Mouse (Mus musculus): ENCODE measurements around the gene Cfap77.

The Cfap77 gene

DNA sequence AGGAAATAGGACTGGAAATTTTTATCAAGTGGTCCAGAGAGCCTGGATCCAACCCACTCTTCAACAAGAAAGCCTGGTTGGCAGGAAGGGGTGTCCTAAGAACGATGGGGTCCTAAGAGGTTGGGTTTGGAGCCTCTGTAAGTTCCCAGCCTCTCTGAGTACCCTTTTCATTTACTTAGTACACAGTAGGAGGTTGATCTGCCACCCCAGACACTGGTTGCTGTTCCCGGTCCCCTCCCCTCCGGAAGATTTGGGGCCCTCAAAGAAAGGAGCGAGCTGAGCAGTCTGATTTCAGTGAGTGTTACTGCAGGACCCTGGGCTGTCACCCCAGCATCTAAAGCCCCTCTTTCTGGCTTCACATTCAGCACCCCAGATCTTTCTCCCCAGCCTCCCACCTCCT is 135.9 kb downstream of the Cfap77 start:
- no peak for DNase-seq

DNA sequence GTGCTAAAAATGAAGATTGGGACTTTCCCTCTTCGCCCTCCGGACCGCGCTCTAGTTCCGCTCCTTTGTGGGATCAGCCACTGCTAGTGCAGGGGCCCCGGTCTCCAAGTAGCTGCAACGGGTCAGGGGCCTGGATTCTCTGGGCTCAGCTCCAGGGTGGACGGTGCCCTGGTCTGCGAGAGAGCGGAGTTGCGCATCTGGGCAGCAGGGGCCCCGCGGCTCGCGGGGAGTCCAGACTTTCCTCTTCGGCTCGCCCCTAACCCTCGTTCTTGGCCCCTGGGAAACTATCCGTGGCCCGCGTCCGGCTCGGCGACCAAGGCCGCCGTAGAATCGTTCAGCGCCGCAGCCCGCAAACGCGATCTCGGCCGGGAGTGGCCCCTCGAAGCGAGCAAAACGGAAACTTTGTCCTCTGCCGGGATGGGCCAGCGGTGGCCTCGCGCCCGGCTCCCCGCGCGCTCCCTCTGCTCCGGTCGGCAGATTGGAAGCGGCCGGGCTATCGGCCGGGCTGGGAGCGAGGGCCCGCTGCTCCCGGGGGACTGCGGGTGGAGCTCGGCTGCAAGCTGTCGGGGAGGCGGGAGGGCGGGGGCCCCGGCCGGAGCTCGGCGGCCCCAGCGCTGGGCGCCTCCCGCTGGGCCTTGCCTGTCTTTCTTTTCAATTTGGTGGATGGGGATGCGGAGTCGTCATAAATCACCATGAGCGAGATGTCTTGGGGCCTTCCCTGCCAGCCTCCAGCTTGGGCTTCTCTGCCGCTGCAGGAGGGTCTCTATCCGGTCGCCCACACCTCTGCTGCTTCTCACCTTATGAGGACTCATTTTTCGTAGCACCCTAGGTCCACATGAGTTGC is 137.1 kb downstream of the Cfap77 start:
- no peak for DNase-seq

DNA sequence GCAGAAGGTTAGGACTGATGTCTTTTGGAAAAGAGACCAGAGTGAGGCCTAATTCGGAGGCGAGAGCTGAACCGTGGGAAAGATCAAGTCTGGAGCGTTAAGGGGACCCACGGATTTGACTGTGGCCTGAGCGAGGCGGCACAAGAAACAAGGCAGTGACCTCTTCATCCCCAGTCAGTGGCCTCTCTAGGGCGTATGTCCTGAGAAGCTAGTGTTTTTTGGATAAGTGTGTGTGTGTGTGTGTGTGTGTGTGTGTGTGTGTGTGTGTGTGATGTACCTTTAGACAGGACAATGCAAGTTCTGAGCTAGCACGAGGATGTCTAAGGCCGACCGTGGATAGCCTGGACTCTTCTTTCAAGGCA is 137.7 kb downstream of the Cfap77 start:
- no peak for DNase-seq

DNA sequence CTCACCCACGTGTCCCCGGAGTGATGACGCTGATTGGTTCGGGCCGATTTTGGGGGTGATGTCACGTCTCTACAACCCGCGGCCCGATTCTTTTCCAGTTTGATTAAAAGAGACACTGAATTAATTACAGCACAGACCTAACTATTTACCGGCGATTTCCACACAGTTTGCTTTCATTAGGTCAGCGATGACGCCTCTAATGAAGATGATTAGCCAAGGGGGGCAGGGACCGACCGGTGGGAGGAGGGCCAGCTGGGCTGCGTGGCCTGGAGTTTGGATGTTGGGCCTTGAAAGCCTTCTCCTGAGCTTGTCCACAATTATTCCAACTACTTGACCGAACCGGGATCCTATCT is 138.4 kb downstream of the Cfap77 start, which contains the start of gene Barhl1:
TSS of gene Barhl1 (minus strand) at position 156 of the 353 bp plus-strand sequence.
- DNase-seq, result no peak

DNA sequence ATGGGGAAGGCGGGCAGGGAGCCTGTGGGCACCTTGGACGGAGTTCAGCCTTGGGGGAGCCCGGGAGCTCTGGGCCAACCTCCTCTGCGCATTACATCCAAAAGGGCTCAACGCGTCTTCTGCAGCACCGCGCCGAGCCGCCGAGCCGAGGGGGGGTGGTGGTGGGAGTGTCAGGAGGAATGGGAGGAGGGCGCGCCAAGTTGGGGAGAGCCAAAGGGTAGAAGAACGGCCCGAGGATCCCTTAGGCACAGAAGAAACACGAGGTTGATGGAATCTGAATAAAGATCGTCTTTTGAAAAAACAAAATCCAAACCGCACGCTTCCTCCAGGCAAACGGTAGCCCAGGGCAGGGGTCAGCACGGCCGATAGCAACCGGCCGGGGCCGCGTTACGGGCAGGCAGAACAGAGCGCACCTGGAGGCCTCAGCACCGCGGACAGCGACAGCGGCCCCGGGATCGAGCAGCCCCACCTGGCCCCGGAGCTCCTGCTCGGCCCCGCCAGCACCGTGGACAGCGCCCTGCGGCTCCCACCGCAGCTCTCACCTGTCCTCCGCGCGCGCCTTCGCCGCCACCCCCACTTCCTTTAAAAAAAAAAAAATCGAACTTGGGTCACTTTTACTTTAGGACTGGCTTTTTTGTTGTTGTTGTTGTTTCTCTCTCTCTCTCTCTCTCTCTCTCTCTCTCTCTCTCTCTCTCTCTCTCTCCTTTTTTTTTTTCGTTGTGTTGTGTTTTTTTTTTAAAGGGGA is 138.9 kb downstream of the Cfap77 start:
- DNase-seq, result no peak

DNA sequence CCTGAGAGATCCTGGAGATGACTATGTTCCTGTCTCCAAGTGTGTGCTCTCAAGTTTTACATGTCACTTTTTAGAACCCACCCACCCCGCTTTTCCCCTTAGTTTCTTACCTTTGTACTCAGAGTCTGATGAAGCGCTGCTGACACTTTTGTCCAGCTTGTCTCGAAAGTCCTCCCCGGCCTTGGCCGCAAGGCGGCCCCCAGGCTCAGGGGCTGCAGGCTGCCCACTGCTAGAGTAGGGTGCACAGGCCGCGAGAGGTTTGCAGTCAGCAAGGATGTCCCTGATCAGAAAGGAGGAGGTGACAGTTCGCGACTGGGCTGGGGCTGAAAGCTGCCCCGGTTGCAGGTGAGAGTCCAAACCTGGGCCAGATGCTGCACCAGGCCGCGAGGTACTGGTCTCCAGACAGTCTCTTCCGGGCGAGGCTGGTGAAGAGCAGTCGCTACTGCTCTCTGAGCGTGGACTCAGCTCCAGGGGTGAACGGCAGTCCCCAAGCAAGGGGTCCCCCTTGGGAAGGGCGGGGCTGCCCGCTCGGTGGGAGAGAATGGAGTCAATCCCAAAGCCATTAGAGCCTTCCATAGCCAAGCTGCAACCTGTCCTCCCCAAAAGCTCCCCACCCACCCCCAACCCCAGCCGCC is 139.6 kb downstream of the Cfap77 start:
- DNase-seq, result no peak

DNA sequence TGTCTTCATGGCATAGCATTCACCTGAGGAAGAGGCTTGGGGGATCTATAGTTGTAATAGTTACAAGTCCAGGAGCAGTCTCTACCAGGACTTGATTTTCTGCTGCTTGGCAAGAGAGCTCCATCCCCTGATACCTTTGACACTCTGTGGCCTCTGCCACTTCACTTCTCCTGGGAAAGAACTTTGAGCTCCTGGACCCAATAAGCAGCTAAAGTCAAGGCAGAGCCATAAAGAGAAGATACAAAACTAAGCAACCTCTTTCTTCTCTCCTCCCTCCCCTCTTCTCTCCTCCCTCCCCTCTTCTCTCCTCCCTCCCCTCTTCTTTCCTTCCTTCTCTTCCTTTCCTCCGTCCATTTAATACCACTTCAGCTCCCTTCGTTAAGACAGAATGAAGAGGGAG is 140.7 kb downstream of the Cfap77 start:
- no peak for DNase-seq

DNA sequence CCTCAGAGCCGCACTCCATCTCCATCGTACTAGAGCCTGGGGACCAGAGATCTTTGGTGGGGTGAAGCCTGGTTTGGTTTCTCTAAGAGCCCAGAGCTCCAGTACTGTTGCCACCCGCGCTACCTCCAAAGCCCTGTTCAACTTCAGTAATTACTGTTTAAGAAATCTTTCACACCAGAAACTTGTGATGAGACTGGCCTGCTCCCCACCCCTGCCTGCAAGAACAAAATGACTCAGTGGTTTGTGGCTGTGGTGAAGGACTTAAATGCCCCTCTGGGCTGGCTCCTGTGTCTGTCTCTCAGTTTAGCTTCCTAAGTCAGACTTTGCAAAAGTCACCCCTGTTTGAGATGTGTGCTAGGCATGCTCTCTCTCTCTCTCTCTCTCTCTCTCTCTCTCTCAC is 141.9 kb downstream of the Cfap77 start:
- no peak for DNase-seq

DNA sequence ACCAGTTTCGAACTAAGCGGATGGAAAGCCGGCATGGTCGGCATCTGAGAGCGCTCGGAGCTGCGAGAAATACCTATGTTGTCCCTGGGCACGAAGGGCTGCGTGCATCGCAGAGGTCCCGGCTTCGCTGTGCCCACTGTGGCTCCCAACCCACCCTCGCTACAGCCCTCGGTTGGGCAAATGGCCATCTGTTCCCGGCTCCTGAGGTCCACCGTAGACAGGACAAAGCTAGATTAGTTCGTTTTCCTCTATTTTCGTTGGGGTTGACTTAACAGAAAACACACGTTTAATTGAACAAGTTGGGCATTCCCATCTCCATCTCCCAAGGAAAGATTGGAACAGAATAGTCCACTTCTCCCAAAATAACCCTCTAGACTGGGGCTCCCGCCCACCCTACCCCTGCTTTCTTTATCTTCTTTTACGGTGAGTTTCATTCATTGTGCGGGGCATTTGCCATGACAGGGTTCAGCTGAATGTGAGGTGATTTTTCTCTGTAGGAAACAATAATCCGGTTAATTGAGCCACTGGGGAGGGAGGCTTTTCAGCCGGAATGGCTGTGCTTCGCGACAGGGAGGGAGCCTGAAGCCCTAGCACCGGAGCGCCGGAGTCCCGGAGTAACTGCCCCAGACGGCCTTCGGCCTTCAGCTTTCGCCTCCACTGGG is 142.7 kb downstream of the Cfap77 start:
- no peak for DNase-seq

DNA sequence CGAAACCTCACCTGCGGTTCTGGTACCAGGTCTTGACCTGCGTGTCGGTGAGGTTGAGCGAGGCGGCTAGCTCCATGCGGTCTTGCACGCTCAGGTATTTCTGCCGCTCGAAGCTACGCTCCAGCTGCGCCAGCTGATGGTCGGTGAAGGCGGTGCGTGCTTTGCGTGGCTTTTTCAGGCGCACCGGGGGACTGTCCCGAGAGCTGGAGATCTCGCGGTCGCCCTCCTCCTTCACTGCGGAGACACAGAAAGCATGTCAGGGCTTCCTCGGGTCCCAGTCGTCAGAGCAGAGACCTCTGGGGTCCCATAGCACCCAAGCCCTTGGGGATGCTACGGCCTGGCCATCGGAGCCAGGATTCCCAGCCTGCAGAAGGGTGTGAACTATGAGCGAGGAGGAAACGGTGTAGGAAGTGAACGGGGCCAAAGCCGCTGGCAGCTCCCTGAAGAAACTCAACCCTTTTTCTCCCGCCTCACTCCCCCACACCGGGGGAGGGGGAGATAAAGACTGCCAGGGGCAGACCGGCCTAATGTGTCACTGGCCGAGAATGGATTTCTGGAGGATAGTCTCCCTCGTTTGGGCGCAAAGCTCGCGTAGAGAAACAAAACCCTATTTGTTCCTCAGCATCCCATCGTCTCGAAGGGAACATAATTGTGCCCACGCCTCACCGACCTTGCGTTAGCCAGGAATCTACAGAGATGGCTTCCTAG is 143.4 kb downstream of the Cfap77 start:
- DNase-seq, result no peak

DNA sequence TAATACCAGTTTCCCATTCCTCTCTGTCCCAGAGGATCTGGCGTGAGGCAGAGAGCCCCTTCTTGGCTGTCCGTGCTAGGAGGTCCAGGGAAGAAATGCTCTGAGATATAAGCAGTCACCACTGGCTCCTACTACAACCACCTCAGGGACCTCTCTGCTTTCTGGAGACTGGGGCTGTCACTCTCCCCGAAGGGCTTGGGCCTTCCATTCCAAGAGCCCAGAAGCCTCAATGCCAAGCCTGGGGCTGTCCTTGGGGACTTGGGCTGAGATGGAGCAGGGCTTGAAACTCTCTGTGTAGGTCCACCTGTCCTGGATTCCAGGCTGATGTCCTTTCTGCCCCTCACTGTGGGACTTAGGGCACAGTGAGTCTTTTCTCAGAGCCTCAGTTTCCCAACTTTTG is 144.0 kb downstream of the Cfap77 start:
- DNase-seq, result no peak

DNA sequence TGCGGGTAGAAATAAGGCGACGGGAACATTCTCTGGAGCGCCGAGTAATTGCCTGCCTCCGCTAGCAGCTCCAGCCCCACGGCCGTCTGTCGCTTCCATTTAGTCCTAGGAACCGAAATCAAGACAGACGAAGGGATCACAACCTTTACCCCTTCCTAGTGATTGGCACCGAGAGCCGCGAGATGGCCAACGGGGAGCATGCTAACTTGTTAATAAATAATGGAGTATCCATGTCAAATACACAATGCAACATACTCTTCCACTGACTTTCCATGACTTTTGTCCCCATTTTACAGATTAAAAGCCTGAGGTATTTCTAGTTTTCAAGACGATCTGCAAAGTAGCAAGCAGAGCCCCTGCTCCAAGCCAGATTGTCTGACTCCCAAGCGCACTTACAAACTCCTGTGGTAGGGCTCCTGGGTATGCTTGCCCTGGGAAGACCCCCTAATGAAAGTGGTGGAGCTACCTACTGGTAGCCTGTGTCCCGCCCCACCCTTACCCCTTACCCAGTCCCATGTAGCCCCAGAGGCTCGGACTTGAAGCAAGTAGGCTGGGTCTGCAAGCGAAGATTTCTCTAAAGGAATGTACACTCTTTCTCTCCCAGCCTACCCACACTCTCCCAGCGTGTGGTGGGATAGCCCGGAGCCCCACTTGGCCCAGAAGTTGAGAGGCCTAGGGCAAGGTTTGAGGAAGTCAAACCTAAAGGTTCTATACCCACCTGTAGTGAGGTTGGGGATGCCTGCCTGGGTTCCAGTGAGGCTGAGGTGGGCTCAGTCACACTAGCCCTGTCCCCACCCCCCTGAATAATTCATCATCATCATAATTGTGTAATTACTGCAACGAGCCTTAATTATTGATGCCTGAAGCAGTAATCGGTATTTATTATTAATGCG is 144.8 kb downstream of the Cfap77 start:
- DNase-seq, result no peak

DNA sequence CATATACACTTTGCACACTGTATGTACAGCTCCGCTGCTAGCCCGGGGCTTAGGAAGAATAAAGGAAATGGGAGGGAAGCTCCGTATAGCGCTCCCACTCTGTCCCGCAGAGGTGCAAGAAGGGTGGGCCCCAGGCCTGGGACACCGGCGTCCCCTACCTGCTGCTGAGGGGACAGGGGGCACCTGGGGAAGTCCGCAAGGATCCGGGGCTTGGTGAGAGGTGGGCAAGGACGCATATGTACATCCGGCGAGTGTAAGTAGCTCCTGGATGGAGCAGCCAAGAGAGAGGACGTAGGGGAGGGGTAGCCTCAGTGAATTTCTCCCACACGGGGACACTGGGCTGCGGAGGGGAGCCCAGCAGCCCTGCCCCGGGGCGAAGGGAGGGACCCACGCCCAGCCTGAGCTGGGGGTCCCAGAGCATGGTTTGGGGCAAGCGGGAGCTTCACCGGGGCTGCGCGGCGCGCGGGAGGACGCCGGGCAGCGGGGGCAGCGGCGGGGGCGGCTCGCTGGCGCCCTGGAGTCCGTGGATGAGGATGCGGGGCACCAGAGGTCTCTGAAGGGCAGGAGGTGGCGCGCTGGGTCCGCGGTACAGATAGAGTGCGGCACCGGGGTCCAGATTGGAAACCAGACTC is 145.6 kb downstream of the Cfap77 start:
- no peak for DNase-seq

DNA sequence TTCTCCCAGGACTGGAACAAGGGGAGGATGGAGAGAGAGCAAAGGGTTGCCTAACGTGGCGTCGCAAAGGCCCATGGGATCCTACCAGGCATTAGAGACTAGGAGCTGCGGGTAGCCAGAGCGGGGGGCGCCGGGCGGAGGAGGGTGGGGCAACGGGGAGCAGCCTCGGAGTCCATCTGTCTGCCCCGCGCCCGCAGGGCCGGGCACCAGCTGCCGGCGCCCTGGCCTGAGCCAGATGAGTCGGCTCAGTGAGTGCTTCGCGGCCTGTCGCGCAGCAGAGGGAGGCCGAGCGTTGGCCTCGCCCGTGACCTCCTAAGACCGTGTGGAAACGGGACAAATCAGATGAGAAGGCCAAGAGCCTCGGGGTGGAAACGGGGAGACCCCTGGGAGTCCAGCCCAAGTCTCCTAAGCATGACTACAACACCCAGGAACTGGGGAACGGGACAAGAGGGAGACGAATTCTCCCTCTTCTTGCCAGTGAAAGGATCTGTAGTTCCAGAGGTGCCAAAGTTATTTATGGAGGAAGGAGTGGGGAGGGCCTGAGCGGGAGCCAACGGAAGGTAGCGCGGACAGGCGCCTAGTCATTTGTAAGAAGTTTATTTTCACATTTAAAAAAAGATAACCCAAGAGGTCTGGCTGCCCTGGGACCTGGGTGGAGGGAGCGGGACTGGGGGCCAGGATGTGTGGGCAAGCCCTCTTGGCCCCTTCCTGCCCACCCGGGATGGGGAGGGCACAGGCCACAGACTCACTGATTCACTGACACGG is 146.3 kb downstream of the Cfap77 start:
- DNase-seq, result no peak

DNA sequence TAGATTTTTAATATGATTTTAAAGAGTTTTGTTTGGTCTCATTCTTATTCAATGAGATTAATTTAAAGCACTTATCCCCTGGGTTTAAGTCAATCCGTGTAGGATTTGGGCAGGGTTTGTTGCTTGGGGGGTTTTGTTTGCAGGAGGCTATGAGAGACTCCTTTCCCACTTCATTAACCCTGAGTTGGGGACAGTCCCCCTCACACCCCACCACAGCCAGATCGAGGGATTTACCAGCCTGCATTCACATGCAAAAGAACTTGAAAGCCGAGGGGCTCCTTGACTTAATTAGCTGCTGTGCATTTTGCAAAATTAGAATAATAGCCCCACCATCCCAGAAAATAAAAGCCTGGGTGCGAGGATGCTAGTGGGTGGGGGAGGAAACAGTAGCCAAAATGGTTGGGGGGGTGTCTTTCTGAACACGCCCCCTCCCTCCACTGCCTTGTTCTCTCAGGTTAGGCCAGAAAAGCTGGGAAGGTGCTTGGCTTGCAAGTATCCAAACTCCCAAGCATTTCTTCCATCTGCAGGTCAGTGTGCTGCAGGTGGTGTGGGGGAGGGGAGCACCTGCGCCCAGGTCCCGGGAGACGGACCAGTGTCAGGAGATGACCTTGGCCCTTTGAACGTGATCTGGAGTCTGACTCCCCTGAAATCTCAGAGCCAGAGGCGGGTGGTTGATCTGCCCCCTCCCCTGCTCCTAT is 147.0 kb downstream of the Cfap77 start:
- DNase-seq, result no peak

DNA sequence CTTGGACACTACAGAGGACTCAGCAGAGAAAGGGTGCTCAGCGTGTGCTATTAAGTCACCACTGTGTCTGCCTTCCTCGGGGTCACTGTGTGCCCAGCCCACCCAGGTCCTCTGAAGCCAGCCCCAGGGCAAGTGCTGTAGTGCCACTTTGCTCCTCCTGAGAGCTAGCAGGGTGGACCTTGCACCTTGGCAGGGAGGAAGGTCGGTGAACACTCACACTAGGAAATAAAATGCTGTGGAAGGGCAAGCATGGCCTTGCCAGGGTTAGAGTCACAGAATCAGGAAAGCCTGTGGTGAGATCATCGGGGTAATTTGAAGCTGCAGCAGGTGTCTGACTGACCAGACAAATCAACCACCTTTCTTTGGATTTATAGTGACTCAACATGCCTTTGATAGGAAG is 149.3 kb downstream of the Cfap77 start:
- no peak for DNase-seq

DNA sequence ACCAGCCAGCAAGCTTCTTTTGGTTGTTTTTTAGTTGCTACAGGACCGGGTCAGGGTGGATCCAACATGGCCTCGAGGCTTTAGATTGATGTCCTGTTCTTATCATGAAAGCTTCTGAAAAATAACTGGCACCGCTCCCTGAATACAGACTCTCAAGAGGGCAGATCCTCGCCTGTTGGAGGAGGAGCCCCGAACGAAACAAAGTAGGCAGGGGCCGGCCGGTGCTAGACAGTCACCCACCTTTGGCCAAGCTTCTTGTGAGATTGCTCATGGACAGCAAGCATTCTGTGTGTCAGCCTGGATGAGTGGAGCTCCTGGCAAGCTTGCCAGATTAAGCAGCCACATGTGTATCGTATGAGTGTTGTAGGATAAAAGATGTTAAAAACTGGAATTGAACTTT is 150.1 kb downstream of the Cfap77 start:
- DNase-seq, result no peak

DNA sequence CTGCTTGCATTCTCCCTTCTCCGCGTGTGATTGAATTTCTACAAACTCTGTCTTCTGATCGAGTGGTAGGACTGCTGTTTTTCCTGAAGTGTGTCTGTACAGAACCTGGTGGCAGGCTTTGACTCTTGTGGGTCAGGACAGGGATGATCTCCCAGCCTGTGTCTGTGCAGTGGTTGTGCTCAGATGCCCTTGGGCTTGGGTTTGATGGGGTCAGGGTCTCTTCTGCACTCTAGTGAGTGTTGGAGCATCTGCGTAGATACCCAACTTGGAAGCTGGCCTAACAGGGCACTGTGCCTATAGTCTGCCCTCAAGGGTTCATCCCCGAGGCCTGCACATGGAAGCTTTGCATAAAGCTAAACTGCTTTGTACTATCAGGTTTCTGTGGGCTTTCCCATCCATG is 151.0 kb downstream of the Cfap77 start:
- DNase-seq, result no peak

DNA sequence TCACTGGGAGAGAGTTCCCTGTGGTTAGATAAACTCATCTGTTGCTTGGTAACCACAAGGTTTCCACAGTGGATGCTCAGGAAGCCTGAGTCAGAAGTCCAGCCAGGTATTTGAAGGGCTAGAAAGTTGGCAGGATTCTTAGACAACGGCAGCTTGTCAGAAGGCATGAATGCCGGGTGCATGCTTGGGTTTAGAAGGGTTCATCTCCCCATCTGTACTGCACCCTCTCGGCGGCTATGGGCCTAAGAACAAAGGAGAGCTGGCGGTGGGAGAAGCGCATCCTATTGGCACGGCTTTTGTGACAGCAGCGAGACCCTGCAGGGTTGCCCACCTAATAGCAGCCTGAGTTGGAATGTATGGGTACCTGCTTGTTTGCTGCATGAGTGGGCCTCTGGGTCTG is 152.6 kb downstream of the Cfap77 start:
- DNase-seq, result no peak

Data from right cerebral cortex, adult 18-20 months (tissue).